Mouse (Mus musculus) forebrain, embryonic 11.5 days (tissue): ENCODE measurements at regions not wholly inside any gene's neighbourhood (a gene's known extent, or its start where the extent isn't known, plus 50 kb on each side); places are given as distances from the start of the nearest gene placed in this dataset.
A peak's percentile ranks its signal among the peaks of the same experiment; 100 is the strongest.

Source experiments
- ATAC-seq: fragments of 200-750 bp; cut with Nextera tagmentation; replicated peaks from 2 replicates; pipeline ENCODE4 v1.8.0; 2017; ENCODE audit warnings: moderate TSS enrichment; ENCODE audit not compliant: low FRiP score
- DNase-seq: peaks from one replicate; pipeline ENCODE4 v3.0.0-alpha.2; 2017; ENCODE audit warnings: low spot score
- H3K27ac ChIP-seq: fragments of 300-500 bp; sonication (generic); 2 replicates; pipeline ENCODE4 v1.5.1; 2014; ENCODE audit warnings: low read depth, low read length
- H3K27me3 ChIP-seq: fragments of 300-500 bp; sonication (generic); 2 replicates; pipeline ENCODE4 v1.6.1; 2014; ENCODE audit warnings: mild to moderate bottlenecking, low read length, mixed read lengths; ENCODE audit not compliant: control insufficient read depth, insufficient read depth
- H3K36me3 ChIP-seq: fragments of 300-500 bp; sonication (generic); 2 replicates; pipeline ENCODE4 v1.6.1; 2014; ENCODE audit warnings: mild to moderate bottlenecking, low read length, moderate library complexity, mixed read lengths; ENCODE audit not compliant: control insufficient read depth, insufficient read depth
- H3K4me1 ChIP-seq: fragments of 300-500 bp; sonication (generic); replicated peaks from 2 replicates; pipeline ENCODE4 v1.6.1; 2014; ENCODE audit warnings: low read length, mixed read lengths; ENCODE audit not compliant: control insufficient read depth, insufficient read depth
- H3K4me2 ChIP-seq: fragments of 300-500 bp; sonication (generic); 2 replicates; pipeline ENCODE4 v1.6.1; 2014; ENCODE audit warnings: low read depth, mild to moderate bottlenecking, low read length, moderate library complexity, mixed read lengths; ENCODE audit not compliant: severe bottlenecking
- H3K4me3 ChIP-seq: fragments of 300-500 bp; sonication (generic); 2 replicates; pipeline ENCODE4 v1.5.1; 2014; ENCODE audit warnings: low read depth, low read length
- H3K9ac ChIP-seq: fragments of 300-500 bp; sonication (generic); 2 replicates; pipeline ENCODE4 v1.6.1; 2014; ENCODE audit warnings: low read length
- H3K9me3 ChIP-seq: fragments of 300-500 bp; sonication (generic); 2 replicates; pipeline ENCODE4 v1.6.1; 2016; ENCODE audit warnings: low read length, mixed read lengths; ENCODE audit not compliant: control insufficient read depth
- WGBS: fragments of 180-500 bp; shearing (Covaris S2); extraction: QIAGEN DNeasy Blood & Tissue Kit; methylation state at CpG from one replicate; pipeline ENCODE4 v1.1.7; 2014; 5-methylcytosine and 5-hydroxymethylcytosine counted together

- H3K9ac ChIP-seq = no peak overlapping the region
- H3K4me1 ChIP-seq = no peaks in the 10 kb centered on the region; the same call in 1 of the 2 replicates
- H3K9me3 ChIP-seq = no peaks in the 10 kb centered on the region
- no peak overlapping the region for H3K4me3 ChIP-seq
- H3K27ac ChIP-seq = no peak overlapping the region
- ATAC-seq (peak; percentile 68), DNase-seq (peak; percentile 73)
- H3K36me3 ChIP-seq = no peaks in the 10 kb centered on the region
- 14% methylated on average over 12 of the region's 12 CpGs for WGBS
- H3K27me3 ChIP-seq = no peaks in the 10 kb centered on the region
- peak overlapping the region; percentile 35; the same call in 1 of the 2 replicates for H3K4me2 ChIP-seq
Measured at GRCm38 (mm10) chr7:133185931-133186601, 61.9 kb upstream of the Ctbp2 start.

- DNase-seq = no peak
- no peak overlapping the region for H3K27ac ChIP-seq
- H3K4me1 ChIP-seq = no peaks in the 10 kb centered on the region; the same call in 1 of the 2 replicates
- no peaks in the 10 kb centered on the region for H3K27me3 ChIP-seq
- no peak overlapping the region for H3K9ac ChIP-seq
- 59% methylated on average over 16 of the region's 16 CpGs for WGBS
- no peak overlapping the region for H3K4me3 ChIP-seq
- ATAC-seq = 0 out of 2 replicates have a peak, but pooled peaks have one; percentile 42
- peak overlapping the region; percentile 29; the same call in 1 of the 2 replicates for H3K4me2 ChIP-seq
- no peaks in the 10 kb centered on the region for H3K36me3 ChIP-seq
- no peaks in the 10 kb centered on the region for H3K9me3 ChIP-seq
Measured at GRCm38 (mm10) chr7:133184905-133185594, 60.9 kb upstream of the Ctbp2 start.

GRCm38 (mm10) chr7:133181388-133181787 lies 57.2 kb upstream of the Ctbp2 start:
- Histone ChIP-seq H3K4me1 (no peaks in the 10 kb centered on the region), H3K4me3 (no peak overlapping the region), H3K27me3 (no peaks in the 10 kb centered on the region), H3K9ac (no peak overlapping the region), H3K36me3 (no peaks in the 10 kb centered on the region), H3K9me3 (no peaks in the 10 kb centered on the region), H3K4me2 (no peak overlapping the region), H3K27ac (no peak overlapping the region)
- no peak for DNase-seq
- no peak for ATAC-seq
- 52% methylated on average over 2 of the region's 2 CpGs for WGBS

- no peaks in the 10 kb centered on the region for H3K4me1 ChIP-seq
- H3K4me2 ChIP-seq = no peak overlapping the region
- H3K27ac ChIP-seq = no peak overlapping the region
- H3K9ac ChIP-seq = no peak overlapping the region
- no peaks in the 10 kb centered on the region for H3K27me3 ChIP-seq
- no peaks in the 10 kb centered on the region for H3K36me3 ChIP-seq
- no peak overlapping the region for H3K4me3 ChIP-seq
- ATAC-seq (no peak), DNase-seq (no peak)
- no peaks in the 10 kb centered on the region for H3K9me3 ChIP-seq
- 91% methylated on average over 4 of the region's 4 CpGs for WGBS
Measured at GRCm38 (mm10) chr7:133177179-133177575, 53.0 kb upstream of the Ctbp2 start.

- Histone ChIP-seq H3K27me3 (no peaks in the 10 kb centered on the region), H3K36me3 (no peaks in the 10 kb centered on the region), H3K4me3 (no peak overlapping the region), H3K27ac (no peak overlapping the region), H3K9me3 (no peaks in the 10 kb centered on the region), H3K4me2 (no peak overlapping the region), H3K9ac (no peak overlapping the region), H3K4me1 (no peaks in the 10 kb centered on the region)
- DNase-seq (no peak), ATAC-seq (no peak)
- 81% methylated on average over 10 of the region's 10 CpGs for WGBS
Measured at GRCm38 (mm10) chr7:133176256-133177178, 52.4 kb upstream of the Ctbp2 start.
